Mouse (Mus musculus) midbrain, embryonic 14.5 days (tissue): ENCODE data around the gene Atp9a. TPM values are rescaled to one million over a fixed set of nuclear protein-coding genes. Genes with fewer than 3 reads are reported as not detected.

ENCODE experiments used
- ATAC-seq: fragments of 200-750 bp; cut with Nextera tagmentation; 2 replicates; pipeline ENCODE4 v1.8.0; 2017; ENCODE audit warnings: moderate number of reproducible peaks, moderate library complexity; ENCODE audit not compliant: low FRiP score, low TSS enrichment
- DNase-seq: peaks from one replicate; pipeline ENCODE4 v3.0.0-alpha.2; 2015
- H3K27ac ChIP-seq: fragments of 300-500 bp; sonication (generic); replicated peaks from 2 replicates; pipeline ENCODE4 v1.5.1; 2014; ENCODE audit warnings: mild to moderate bottlenecking, low read depth, low read length, moderate library complexity
- H3K27me3 ChIP-seq: fragments of 300-500 bp; sonication (generic); 2 replicates; pipeline ENCODE4 v1.6.1; 2014; ENCODE audit warnings: low read length, control low read depth, mixed read lengths; ENCODE audit not compliant: control insufficient read depth, insufficient read depth
- H3K36me3 ChIP-seq: fragments of 300-500 bp; sonication (generic); 2 replicates; pipeline ENCODE4 v1.6.1; 2014; ENCODE audit warnings: low read length, control low read depth; ENCODE audit not compliant: control insufficient read depth, insufficient read depth
- H3K4me1 ChIP-seq: fragments of 300-500 bp; sonication (generic); 2 replicates; pipeline ENCODE4 v1.6.1; 2014; ENCODE audit warnings: mild to moderate bottlenecking, antibody characterized with exemption, low read length, control low read depth; ENCODE audit not compliant: control insufficient read depth, insufficient read depth
- H3K4me2 ChIP-seq: fragments of 300-500 bp; sonication (generic); 2 replicates; pipeline ENCODE4 v1.6.1; 2014; ENCODE audit warnings: mild to moderate bottlenecking, low read length, moderate library complexity
- H3K4me3 ChIP-seq: fragments of 300-500 bp; sonication (generic); replicated peaks from 2 replicates; pipeline ENCODE4 v1.5.1; 2014; ENCODE audit warnings: low read depth, low read length
- H3K9ac ChIP-seq: fragments of 300-500 bp; sonication (generic); replicated peaks from 2 replicates; pipeline ENCODE4 v1.6.1; 2014; ENCODE audit warnings: mild to moderate bottlenecking, low read length, moderate library complexity
- H3K9me3 ChIP-seq: fragments of 300-500 bp; sonication (generic); 2 replicates; pipeline ENCODE4 v1.6.1; 2016; ENCODE audit warnings: low read length, control low read depth, mixed read lengths; ENCODE audit not compliant: control insufficient read depth
- WGBS: fragments of 180-500 bp; shearing (Covaris S2); extraction: QIAGEN DNeasy Blood & Tissue Kit; methylation state at CpG from one replicate; pipeline ENCODE4 v1.1.7; 2014; 5-methylcytosine and 5-hydroxymethylcytosine counted together
- polyA plus RNA-seq: library from polyadenylated mRNA; unstranded; fragments of >200 nt; fragmentation: Nextera tagmentation; extraction: Ambion mirVana; gene quantifications from 2 replicates; pipeline ENCODE4 v1.2.1, GENCODE M21; 2014

The Atp9a gene
- polyA plus RNA-seq, 1 experiment from 2014 or later: 79.7 TPM

DNA sequence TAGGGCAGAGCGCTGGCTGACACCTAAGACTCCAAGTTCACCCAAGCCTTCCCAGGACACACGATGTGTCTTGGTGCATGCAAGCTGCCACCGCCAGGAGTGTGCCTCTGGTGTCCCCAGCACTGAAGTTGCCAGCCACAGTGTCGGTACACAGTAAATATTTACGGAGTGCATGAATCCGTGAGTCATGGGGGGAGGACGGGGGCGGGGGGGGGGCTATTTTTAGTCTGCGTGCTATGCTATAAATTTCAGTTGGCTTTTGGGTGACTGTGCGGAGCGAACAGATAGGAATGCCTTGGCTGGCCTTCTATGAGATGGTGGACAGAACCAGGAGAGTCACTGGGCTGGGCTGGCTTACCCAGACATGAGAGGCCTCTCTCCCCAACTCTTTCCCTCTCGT lies 14.2 kb downstream of the Atp9a start:
- Histone ChIP-seq H3K4me3 (no peak overlapping the region), H3K27me3 (no peaks in the 10 kb centered on the region), H3K36me3 (no peaks in the 10 kb centered on the region), H3K4me2 (no peak overlapping the region), H3K27ac (no peak overlapping the region), H3K9me3 (no peaks in the 10 kb centered on the region), H3K9ac (no peak overlapping the region), H3K4me1 (peaks cover 31% of the 10 kb centered on the region)
- DNase-seq (no peak), ATAC-seq (no peak)
- 88% methylated on average over 12 of the region's 12 CpGs for WGBS

GRCm38 (mm10) chr2:168726007-168726406 lies 16.2 kb downstream of the Atp9a start:
- Histone ChIP-seq H3K9ac (no peak overlapping the region), H3K4me3 (no peak overlapping the region), H3K4me1 (peaks cover 19% of the 10 kb centered on the region), H3K4me2 (no peak overlapping the region), H3K27me3 (no peaks in the 10 kb centered on the region), H3K27ac (peak overlapping the region; percentile 21; the same call in 1 of the 2 replicates), H3K9me3 (no peaks in the 10 kb centered on the region), H3K36me3 (0 out of 2 replicates have a peak, but pooled peaks cover 2% of the 10 kb centered on the region)
- peak; percentile 79; the same call in 1 of the 2 replicates for ATAC-seq
- WGBS: 35% methylated on average over 6 of the region's 6 CpGs
- DNase-seq: peak; percentile 80

- Histone ChIP-seq H3K9ac (no peak overlapping the region), H3K27me3 (no peaks in the 10 kb centered on the region), H3K9me3 (no peaks in the 10 kb centered on the region), H3K4me2 (no peak overlapping the region), H3K36me3 (0 out of 2 replicates have a peak, but pooled peaks cover 2% of the 10 kb centered on the region), H3K4me3 (no peak overlapping the region), H3K27ac (no peak overlapping the region), H3K4me1 (peaks cover 17% of the 10 kb centered on the region)
- DNase-seq (no peak), ATAC-seq (no peak)
- 94% methylated on average over 14 of the region's 14 CpGs for WGBS
These were observed 20.9 kb downstream of the Atp9a start for GRCm38 (mm10) chr2:168721313-168721712.

GRCm38 (mm10) chr2:168719742-168720141 lies 22.5 kb downstream of the Atp9a start:
- no peaks in the 10 kb centered on the region for H3K27me3 ChIP-seq
- 0 out of 2 replicates have a peak, but pooled peaks cover 2% of the 10 kb centered on the region for H3K36me3 ChIP-seq
- 74% methylated on average over 4 of the region's 4 CpGs for WGBS
- ATAC-seq (no peak), DNase-seq (no peak)
- peaks cover 11% of the 10 kb centered on the region for H3K4me1 ChIP-seq
- H3K9me3 ChIP-seq: no peaks in the 10 kb centered on the region
- no peak overlapping the region for H3K4me2 ChIP-seq
- no peak overlapping the region for H3K27ac ChIP-seq
- no peak overlapping the region for H3K9ac ChIP-seq
- no peak overlapping the region for H3K4me3 ChIP-seq

GRCm38 (mm10) chr2:168718735-168719134 lies 23.5 kb downstream of the Atp9a start:
- Histone ChIP-seq H3K4me2 (no peak overlapping the region), H3K9ac (no peak overlapping the region), H3K4me1 (peaks cover 11% of the 10 kb centered on the region), H3K36me3 (0 out of 2 replicates have a peak, but pooled peaks cover 2% of the 10 kb centered on the region), H3K27ac (0 out of 2 replicates have a peak overlapping the region, but pooled peaks have one; percentile 20), H3K27me3 (no peaks in the 10 kb centered on the region), H3K4me3 (no peak overlapping the region), H3K9me3 (no peaks in the 10 kb centered on the region)
- no peak for DNase-seq
- no peak for ATAC-seq
- WGBS: 78% methylated on average over 10 of the region's 10 CpGs

DNA sequence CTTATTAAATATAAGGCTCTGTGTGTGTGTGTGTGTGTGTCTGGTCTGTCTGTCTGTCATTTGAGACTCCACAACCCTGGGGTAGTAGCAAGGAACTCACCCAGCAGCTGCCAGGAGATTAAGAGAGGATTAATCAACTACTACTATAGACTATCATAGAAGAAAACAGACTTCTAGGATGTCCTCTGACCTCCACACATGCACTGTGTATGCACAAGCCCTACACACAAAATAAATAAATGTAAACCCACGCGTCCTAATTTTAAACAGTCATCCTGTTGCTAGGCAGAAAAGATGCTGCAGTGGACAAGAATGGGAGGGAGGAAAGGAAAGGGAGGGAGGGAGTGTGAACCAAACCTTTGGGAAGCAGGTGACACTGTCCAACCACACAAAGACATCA lies 23.9 kb downstream of the Atp9a start:
- Histone ChIP-seq H3K27me3 (no peaks in the 10 kb centered on the region), H3K4me3 (no peak overlapping the region), H3K4me1 (peaks cover 11% of the 10 kb centered on the region), H3K4me2 (no peak overlapping the region), H3K27ac (0 out of 2 replicates have a peak overlapping the region, but pooled peaks have one; percentile 20), H3K36me3 (0 out of 2 replicates have a peak, but pooled peaks cover 2% of the 10 kb centered on the region), H3K9ac (no peak overlapping the region), H3K9me3 (no peaks in the 10 kb centered on the region)
- no peak for ATAC-seq
- DNase-seq: no peak
- 89% methylated on average over 2 of the region's 2 CpGs for WGBS

- Histone ChIP-seq H3K27me3 (no peaks in the 10 kb centered on the region), H3K4me3 (no peak overlapping the region), H3K9me3 (no peaks in the 10 kb centered on the region), H3K9ac (no peak overlapping the region; the same call in 1 of the 2 replicates), H3K4me2 (no peak overlapping the region), H3K4me1 (peaks cover 12% of the 10 kb centered on the region; the same call in 1 of the 2 replicates), H3K27ac (0 out of 2 replicates have a peak overlapping the region, but pooled peaks have one; percentile 20), H3K36me3 (peaks cover 24% of the 10 kb centered on the region)
- 80% methylated on average over 20 of the region's 20 CpGs for WGBS
- no peak for DNase-seq
- no peak for ATAC-seq
These were observed 29.7 kb downstream of the Atp9a start for GRCm38 (mm10) chr2:168712199-168713176.

DNA sequence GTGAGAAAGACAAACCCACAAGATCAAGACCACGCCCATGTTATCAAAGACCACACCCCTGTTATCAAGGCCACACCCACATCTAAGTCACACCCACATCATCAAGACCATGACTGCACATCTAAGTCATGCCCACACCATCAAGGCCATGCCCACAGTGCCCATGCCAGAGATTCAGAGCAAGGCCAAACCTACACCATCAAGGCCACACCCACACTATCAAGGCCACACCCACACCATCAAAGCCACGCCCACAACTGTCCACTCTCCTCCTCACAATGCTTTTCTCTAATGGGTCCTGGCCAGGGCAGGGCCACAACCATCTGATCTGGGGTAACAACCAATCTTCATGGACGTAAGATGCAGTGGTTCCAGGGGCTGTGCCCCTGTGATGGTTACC lies 31.2 kb downstream of the Atp9a start:
- Histone ChIP-seq H3K4me2 (no peak overlapping the region), H3K36me3 (peaks cover 39% of the 10 kb centered on the region), H3K27ac (no peak overlapping the region), H3K9me3 (no peaks in the 10 kb centered on the region), H3K9ac (no peak overlapping the region), H3K4me3 (no peak overlapping the region), H3K4me1 (0 out of 2 replicates have a peak, but pooled peaks cover 6% of the 10 kb centered on the region), H3K27me3 (no peaks in the 10 kb centered on the region)
- DNase-seq (no peak), ATAC-seq (no peak; the same call in 1 of the 2 replicates)
- WGBS: 85% methylated on average over 3 of the region's 3 CpGs
